Mouse (Mus musculus) intestine, embryonic 15.5 days (tissue): ENCODE data around the gene Actl6b. TPM values are rescaled to one million over a fixed set of nuclear protein-coding genes. Genes with fewer than 3 reads are reported as not detected.

Experiments used
- ATAC-seq: fragments of 200-750 bp; cut with Nextera tagmentation; 2 replicates; pipeline ENCODE4 v1.8.0; 2017; ENCODE audit warnings: moderate TSS enrichment, moderate library complexity
- H3K27ac ChIP-seq: fragments of 300-500 bp; sonication (generic); 2 replicates; pipeline ENCODE4 v1.5.1; 2015; ENCODE audit warnings: mild to moderate bottlenecking, inconsistent platforms
- H3K27me3 ChIP-seq: fragments of 300-500 bp; sonication (generic); replicated peaks from 2 replicates; pipeline ENCODE4 v1.6.1; 2015; ENCODE audit warnings: inconsistent platforms
- H3K36me3 ChIP-seq: fragments of 300-500 bp; sonication (generic); 2 replicates; pipeline ENCODE4 v1.6.1; 2015; ENCODE audit warnings: inconsistent platforms
- H3K4me1 ChIP-seq: fragments of 300-500 bp; sonication (generic); replicated peaks from 2 replicates; pipeline ENCODE4 v1.6.1; 2015; ENCODE audit warnings: inconsistent platforms
- H3K4me2 ChIP-seq: fragments of 300-500 bp; sonication (generic); replicated peaks from 2 replicates; pipeline ENCODE4 v1.6.1; 2015; ENCODE audit warnings: mild to moderate bottlenecking, inconsistent platforms
- H3K4me3 ChIP-seq: fragments of 300-500 bp; sonication (generic); replicated peaks from 2 replicates; pipeline ENCODE4 v1.5.1; 2015; ENCODE audit warnings: inconsistent platforms
- H3K9ac ChIP-seq: fragments of 300-500 bp; sonication (generic); 2 replicates; pipeline ENCODE4 v1.6.1; 2015; ENCODE audit warnings: inconsistent platforms
- H3K9me3 ChIP-seq: fragments of 300-500 bp; sonication (generic); 2 replicates; pipeline ENCODE4 v1.6.1; 2016; ENCODE audit warnings: inconsistent platforms
- WGBS: fragments of 180-500 bp; shearing (Covaris S2); methylation state at CpG from one replicate; pipeline ENCODE4 v1.1.7; 2015; 5-methylcytosine and 5-hydroxymethylcytosine counted together
- polyA plus RNA-seq: library from polyadenylated mRNA; unstranded; fragments of >200 nt; fragmentation: Nextera tagmentation; extraction: Ambion mirVana; gene quantifications from 2 replicates; pipeline ENCODE4 v1.2.1, GENCODE M21; 2015

Actl6b gene
- polyA plus RNA-seq: 4.5 and 6.0 TPM in 2 replicates

DNA sequence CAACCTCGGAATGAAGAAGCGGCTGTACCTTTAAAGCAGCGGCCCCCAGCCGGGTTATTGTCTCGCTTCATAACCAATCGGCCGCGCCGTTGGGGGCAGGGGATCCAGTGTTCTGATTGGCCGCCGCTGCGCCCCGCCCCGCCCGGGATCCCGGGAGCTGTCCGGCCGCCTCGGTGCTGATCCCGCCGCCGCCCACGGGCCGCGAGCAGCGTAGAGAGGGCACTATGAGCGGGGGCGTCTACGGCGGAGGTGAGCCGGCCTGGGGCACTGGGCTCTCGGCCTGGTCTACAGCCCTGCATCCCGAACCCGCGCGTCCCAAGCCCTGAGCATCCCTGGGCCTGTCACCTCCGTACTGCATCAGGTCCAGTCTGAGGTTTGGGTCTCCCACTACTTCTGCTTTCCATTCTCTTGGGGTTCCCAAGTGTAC is at the start of gene Actl6b:
TSS of gene Actl6b (plus strand) at position 107 of the 427 bp plus-strand sequence.
- peak within 1 kb of the TSS; percentile 18 for H3K4me3 ChIP-seq
- no peaks in the 10 kb centered on the region for H3K36me3 ChIP-seq
- no peaks in the 10 kb centered on the region for H3K9me3 ChIP-seq
- no peak within 1 kb of the TSS for H3K27ac ChIP-seq
- H3K4me1 ChIP-seq: no peaks in the 10 kb centered on the region
- peak; percentile 83 for ATAC-seq
- H3K9ac ChIP-seq: no peak within 1 kb of the TSS
- H3K4me2 ChIP-seq: peak within 1 kb of the TSS; percentile 54
- under 1% methylated on average over 37 of the region's 37 CpGs for WGBS
- H3K27me3 ChIP-seq: peaks cover 21% of the 10 kb centered on the region

DNA sequence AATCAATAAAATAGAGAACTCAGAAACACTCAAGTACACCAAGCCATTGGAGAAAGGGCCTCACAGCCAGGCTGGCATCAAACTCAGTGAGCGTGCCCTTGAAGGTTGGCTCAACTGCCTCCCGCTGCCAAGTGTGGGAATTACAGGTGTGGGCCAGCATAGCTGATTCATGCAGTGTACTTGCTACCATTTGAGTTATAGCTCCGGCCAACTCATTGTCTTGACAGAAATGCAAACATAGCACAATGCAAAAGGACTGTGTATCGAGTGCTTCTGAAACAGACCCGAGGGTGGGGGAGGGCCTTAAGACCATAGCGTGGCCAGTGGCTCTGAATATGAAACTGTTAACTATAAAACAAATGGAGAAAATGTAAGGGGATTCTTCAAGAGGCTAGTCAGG is 49.3 kb upstream of the Actl6b start:
- 77% methylated on average over 6 of the region's 6 CpGs for WGBS
- H3K4me2 ChIP-seq: no peak overlapping the region
- H3K36me3 ChIP-seq: 0 out of 2 replicates have a peak, but pooled peaks cover 3% of the 10 kb centered on the region
- H3K4me3 ChIP-seq: no peak overlapping the region
- 0 out of 2 replicates have a peak, but pooled peaks cover 6% of the 10 kb centered on the region for H3K4me1 ChIP-seq
- ATAC-seq: no peak
- no peaks in the 10 kb centered on the region for H3K27me3 ChIP-seq
- no peak overlapping the region for H3K9ac ChIP-seq
- no peak overlapping the region for H3K27ac ChIP-seq
- no peaks in the 10 kb centered on the region for H3K9me3 ChIP-seq

DNA sequence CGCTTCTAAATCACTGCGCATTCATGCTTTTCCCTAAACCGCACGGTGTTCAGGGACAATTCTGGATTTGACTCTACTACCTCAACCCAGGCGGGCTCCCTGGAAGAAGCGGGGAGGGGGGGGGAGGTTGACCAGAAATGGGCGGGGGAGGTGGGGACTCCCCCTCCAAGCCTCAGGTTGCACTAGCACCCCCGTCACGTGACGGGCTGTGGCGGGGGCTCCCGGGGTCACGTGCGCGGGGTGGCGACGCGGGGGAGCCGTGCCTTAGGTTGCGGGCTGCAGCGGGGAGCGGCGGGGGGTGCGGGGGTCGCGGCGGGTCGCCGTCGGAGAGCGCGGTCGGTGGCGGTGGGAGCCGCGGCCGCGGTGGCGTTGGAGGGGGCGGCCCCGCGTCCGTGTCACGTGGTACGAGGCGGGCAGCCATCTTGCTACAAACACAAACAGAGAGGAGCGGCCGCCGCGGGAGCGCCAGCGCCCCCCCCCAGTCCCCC is 43.3 kb upstream of the Actl6b start:
- Histone ChIP-seq H3K4me2 (peak overlapping the region; percentile 86), H3K9me3 (no peaks in the 10 kb centered on the region), H3K4me1 (peaks cover 24% of the 10 kb centered on the region), H3K36me3 (peaks cover 8% of the 10 kb centered on the region; the same call in 1 of the 2 replicates), H3K4me3 (peak overlapping the region; percentile 93), H3K9ac (peak overlapping the region; percentile 95), H3K27me3 (no peaks in the 10 kb centered on the region), H3K27ac (peak overlapping the region; percentile 77)
- peak; percentile 88 for ATAC-seq
- WGBS: 4% methylated on average over 26 of the region's 52 CpGs

DNA sequence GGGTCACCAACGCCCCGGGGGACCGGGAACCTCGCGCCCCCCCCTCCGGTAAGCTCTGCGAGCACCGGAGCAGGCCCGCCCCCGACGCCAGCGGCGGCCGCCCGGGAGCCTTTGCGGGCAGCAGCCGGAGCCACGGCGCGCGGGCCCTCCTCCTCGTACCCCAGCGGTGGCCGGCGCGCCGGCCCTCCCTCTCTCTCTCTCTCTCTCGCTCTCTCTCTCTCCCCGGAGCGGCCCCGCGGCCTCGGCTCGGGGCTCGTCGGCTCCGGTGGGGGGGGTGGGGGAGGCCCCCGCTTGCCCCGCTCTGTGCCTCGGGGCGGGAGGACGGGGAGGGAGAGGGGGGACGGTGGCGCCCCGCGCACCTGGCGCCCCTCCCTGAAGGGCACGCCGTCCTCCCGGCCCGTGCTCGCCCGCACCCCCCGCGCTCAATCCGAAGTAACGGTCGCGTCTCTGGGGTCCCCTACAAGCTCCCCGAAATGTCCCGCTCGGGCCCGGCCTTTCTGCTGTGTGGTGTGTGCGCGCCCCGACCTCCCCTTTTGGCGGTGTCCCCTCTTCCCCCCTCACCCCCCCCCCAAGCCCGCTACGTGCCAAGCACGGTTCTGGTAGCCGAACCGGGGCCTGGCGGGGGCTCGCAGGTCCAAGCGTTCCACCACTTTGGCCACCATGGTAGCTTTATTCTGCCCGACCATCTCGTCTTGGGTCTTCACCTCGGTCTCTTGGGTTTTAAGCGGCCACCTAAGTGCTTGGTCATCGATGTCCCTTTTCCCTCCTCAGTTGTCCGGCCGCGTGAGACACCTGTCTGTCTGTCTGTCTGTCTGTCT is 42.5 kb upstream of the Actl6b start:
- WGBS: under 1% methylated on average over 38 of the region's 83 CpGs
- peak; percentile 71 for ATAC-seq

GRCm38 (mm10) chr5:137511706-137512105 is 41.6 kb upstream of the Actl6b start:
- 52% methylated on average over 3 of the region's 3 CpGs for WGBS
- Histone ChIP-seq H3K4me2 (peak overlapping the region; percentile 86), H3K27me3 (no peaks in the 10 kb centered on the region), H3K9me3 (no peaks in the 10 kb centered on the region), H3K4me1 (peaks cover 24% of the 10 kb centered on the region), H3K36me3 (peaks cover 8% of the 10 kb centered on the region; the same call in 1 of the 2 replicates), H3K27ac (0 out of 2 replicates have a peak overlapping the region, but pooled peaks have one; percentile 77), H3K9ac (peak overlapping the region; percentile 95), H3K4me3 (peak overlapping the region; percentile 93)
- ATAC-seq: no peak

More for the DNA sequence above, 42.5 kb upstream of the Actl6b start:
- H3K27me3 ChIP-seq: no peaks in the 10 kb centered on the region
- H3K4me2 ChIP-seq: peak overlapping the region; percentile 86
- H3K36me3 ChIP-seq: peaks cover 8% of the 10 kb centered on the region; the same call in 1 of the 2 replicates
- peak overlapping the region; percentile 77 for H3K27ac ChIP-seq
- peak overlapping the region; percentile 93 for H3K4me3 ChIP-seq
- no peaks in the 10 kb centered on the region for H3K9me3 ChIP-seq
- H3K9ac ChIP-seq: peak overlapping the region; percentile 95
- H3K4me1 ChIP-seq: peaks cover 24% of the 10 kb centered on the region

GRCm38 (mm10) chr5:137512847-137513794 is 40.2 kb upstream of the Actl6b start:
- Histone ChIP-seq H3K27ac (no peak overlapping the region), H3K36me3 (peaks cover 12% of the 10 kb centered on the region), H3K27me3 (no peaks in the 10 kb centered on the region), H3K9ac (no peak overlapping the region), H3K4me3 (no peak overlapping the region), H3K9me3 (no peaks in the 10 kb centered on the region), H3K4me1 (peaks cover 24% of the 10 kb centered on the region), H3K4me2 (0 out of 2 replicates have a peak overlapping the region, but pooled peaks have one; percentile 86)
- ATAC-seq: no peak
- WGBS: 76% methylated on average over 11 of the region's 11 CpGs

DNA sequence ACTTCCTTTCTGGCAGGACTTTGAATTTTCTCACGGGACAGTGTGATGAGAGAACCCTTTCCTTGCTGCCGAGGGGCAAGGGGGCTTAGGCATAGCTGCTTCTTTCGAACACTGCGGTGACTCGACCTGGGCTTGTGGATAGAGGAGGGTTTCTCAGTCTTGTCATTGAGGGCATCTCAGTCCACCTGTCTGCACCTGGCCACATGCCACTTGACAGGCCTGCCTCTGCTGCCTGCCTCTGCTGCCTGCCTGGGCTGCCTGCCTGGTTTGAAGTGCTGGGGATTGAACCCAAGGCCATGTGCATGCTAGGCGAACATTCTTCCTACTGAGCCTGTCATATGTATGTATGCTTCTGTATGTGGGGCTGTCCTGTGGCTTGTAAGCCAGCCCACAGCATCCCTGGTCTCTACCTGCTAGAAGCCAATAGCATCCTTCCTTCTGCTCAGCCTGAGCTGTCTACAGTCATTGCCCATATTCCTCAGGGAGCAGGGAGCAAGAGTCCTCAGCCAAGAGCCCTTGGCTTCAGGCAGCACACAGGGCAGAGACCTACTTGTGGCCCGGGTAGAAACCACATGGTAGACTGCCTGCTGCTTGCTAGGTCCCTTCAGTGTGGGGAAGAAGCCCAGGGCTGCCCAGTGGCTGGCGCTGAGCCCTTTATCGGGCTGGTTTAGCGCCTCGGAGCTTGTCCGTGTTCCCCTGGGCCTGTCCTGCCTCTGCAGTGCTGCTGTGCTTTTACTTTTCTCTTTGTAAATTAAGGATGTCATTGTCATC is 39.2 kb upstream of the Actl6b start:
- Histone ChIP-seq H3K27ac (no peak overlapping the region), H3K4me3 (no peak overlapping the region), H3K9ac (no peak overlapping the region), H3K4me1 (peaks cover 24% of the 10 kb centered on the region), H3K36me3 (peaks cover 18% of the 10 kb centered on the region), H3K9me3 (no peaks in the 10 kb centered on the region), H3K4me2 (no peak overlapping the region), H3K27me3 (no peaks in the 10 kb centered on the region)
- WGBS: 84% methylated on average over 12 of the region's 12 CpGs
- no peak for ATAC-seq

- Histone ChIP-seq H3K27me3 (no peaks in the 10 kb centered on the region), H3K36me3 (peaks cover 24% of the 10 kb centered on the region), H3K9ac (peak overlapping the region; percentile 1; the same call in 1 of the 2 replicates), H3K4me2 (no peak overlapping the region), H3K4me1 (peaks cover 23% of the 10 kb centered on the region), H3K27ac (no peak overlapping the region), H3K4me3 (no peak overlapping the region), H3K9me3 (no peaks in the 10 kb centered on the region)
- ATAC-seq: no peak
- WGBS: 90% methylated on average over 3 of the region's 3 CpGs
Measured at GRCm38 (mm10) chr5:137514811-137515210, 38.5 kb upstream of the Actl6b start.

- Histone ChIP-seq H3K9ac (no peak within 1 kb of the TSS), H3K27ac (no peak within 1 kb of the TSS), H3K4me2 (no peak within 1 kb of the TSS), H3K9me3 (no peaks in the 10 kb centered on the region), H3K36me3 (peaks cover 52% of the 10 kb centered on the region), H3K4me3 (no peak within 1 kb of the TSS), H3K4me1 (0 out of 2 replicates have a peak, but pooled peaks cover 3% of the 10 kb centered on the region), H3K27me3 (no peaks in the 10 kb centered on the region)
- ATAC-seq: no peak
- 74% methylated on average over 5 of the region's 5 CpGs for WGBS
Measured at GRCm38 (mm10) chr5:137518436-137518835, 34.9 kb upstream of the Actl6b start, which contains the start of gene Gigyf1. TSS of gene Gigyf1 (plus strand) at chr5:137518548.

- Histone ChIP-seq H3K36me3 (peaks cover 62% of the 10 kb centered on the region), H3K9me3 (no peaks in the 10 kb centered on the region), H3K27ac (no peak overlapping the region), H3K9ac (no peak overlapping the region), H3K4me1 (no peaks in the 10 kb centered on the region), H3K27me3 (no peaks in the 10 kb centered on the region), H3K4me3 (no peak overlapping the region), H3K4me2 (no peak overlapping the region)
- WGBS: 90% methylated on average over 27 of the region's 27 CpGs
- no peak for ATAC-seq
Measured at GRCm38 (mm10) chr5:137519691-137520550, 33.4 kb upstream of the Actl6b start.
